Mouse (Mus musculus) CH12.LX (cell line): ENCODE results near the gene Ttll5.

Source experiments
- CTCF ChIP-seq, 2 experiments: IDR thresholded peaks in 1 of 2; conservative IDR thresholded peaks in 1 of 2; 2 replicates each; pipeline ENCODE4 v1.5.1; 2011 to 2012; ENCODE audit warnings: low read depth in 2 of 2, low read length in 2 of 2, improper control_type of control experiment in 1 of 2, inconsistent platforms in 1 of 2, mild to moderate bottlenecking in 1 of 2, moderate library complexity in 1 of 2
- EP300 ChIP-seq: IDR thresholded peaks from 2 replicates; pipeline ENCODE4 v1.6.1; 2011; ENCODE audit warnings: low read length, improper control_type of control experiment
- POLR2A ChIP-seq: IDR thresholded peaks from 2 replicates; pipeline ENCODE4 v1.6.1; 2011; ENCODE audit warnings: low read depth, mild to moderate bottlenecking, improper control_type of control experiment, low read length
- TBP ChIP-seq: conservative IDR thresholded peaks from 2 replicates; pipeline ENCODE4 v1.6.1; 2011; ENCODE audit warnings: low read depth, low read length, improper control_type of control experiment
- USF2 ChIP-seq: conservative IDR thresholded peaks from 2 replicates; pipeline ENCODE4 v1.6.1; 2011; ENCODE audit warnings: low read depth, low read length, improper control_type of control experiment

DNA sequence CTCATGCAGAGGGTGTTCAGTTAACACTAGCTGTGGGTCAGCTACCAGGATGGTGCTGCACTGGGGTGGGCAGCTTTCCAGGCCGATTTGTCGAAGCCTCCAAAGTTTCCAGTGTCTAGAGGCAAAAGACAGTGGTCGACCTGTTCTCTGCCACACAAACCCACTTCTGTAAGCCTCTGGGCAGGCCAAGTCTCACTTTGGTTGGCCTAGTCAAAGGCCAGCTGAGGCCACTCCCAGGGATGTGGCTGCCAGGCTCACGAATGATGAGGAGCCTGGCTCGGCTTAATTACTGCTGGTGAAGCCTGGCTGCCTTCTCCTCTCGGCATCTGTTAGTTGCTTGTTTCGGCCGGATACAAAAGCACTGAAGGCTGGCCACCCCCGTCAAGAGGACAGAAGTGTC lies 24.4 kb upstream of the Ttll5 start:
- TF ChIP-seq TBP: no peak
- TF ChIP-seq POLR2A: no peak
- no peak for TF ChIP-seq CTCF (conservative IDR thresholded peaks at IDR 0.05 in 1 of 2, IDR thresholded peaks at IDR 0.05 in 1 of 2; ENCODE audit: low read depth in 2 of 2, low read length in 2 of 2)
- TF ChIP-seq USF2: no peak
- TF ChIP-seq EP300: no peak
